Mouse (Mus musculus) layer of hippocampus, adult 9-10 months (tissue): Measurements from ENCODE around the gene Cd244a.

Experiments
- DNase-seq: peaks from one replicate; pipeline ENCODE4 v3.0.0; 2022; ENCODE audit warnings: low spot score

Gene Cd244a

DNA sequence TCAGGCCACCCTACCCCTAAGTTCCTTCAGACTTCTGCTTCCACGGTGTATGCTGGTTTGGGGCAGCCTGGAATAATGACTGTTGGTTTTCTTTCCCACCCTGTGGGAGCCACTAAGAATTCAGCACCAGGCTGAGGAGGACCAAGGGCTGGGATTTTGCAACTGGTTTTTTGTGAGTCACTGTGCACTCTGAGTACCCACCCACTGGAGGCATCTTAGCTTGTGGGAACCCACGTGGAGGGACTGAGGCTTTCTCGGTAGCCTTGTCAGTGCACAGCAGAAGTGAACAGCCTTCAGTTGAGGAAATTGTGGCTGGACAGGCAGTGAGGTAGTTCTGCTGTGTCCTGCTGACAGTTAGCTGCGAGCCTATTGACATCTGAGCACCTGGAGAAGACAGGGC is at the start of gene Cd244a:
Gene Cd244a, plus strand, starts transcription at position 296 of the 400 bp plus-strand sequence.
- no peak for DNase-seq

DNA sequence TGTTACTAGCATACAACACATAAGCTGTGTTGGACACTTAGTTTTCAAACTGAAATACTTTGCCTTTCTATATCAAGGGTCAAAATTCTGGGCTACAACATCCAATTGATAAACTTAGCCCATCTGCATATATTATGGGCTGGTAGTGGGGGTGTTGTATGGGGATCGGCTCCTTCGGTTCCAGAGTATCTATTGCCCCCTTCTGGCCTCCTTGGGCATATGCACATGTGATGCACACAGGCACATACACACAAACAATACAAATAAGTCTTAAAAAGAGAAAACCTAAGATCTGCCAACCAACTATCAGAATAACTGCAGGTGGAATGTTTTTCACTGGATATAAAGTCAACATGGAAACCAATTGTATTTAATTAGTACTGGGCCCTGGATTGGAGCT is 45.8 kb upstream of the Cd244a start:
- no peak for DNase-seq

DNA sequence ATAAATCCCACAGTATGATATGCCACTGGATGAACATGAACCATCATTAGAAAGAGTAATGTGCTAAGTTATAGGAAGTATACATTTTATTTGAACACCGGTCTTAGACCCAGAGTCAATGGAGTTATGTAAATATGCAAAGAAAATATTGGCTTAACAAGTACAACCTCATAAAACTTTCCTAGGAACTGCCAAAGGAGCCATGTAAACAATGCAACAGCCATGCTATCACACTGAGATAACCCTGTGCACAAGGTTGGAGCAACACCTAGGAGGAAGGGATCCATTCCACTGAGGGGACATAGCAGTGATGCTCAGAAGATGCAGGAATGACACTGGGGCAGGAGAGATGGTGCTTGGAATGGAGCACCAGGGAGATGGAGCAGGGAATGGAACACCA is 45.2 kb upstream of the Cd244a start:
- no peak for DNase-seq

DNA sequence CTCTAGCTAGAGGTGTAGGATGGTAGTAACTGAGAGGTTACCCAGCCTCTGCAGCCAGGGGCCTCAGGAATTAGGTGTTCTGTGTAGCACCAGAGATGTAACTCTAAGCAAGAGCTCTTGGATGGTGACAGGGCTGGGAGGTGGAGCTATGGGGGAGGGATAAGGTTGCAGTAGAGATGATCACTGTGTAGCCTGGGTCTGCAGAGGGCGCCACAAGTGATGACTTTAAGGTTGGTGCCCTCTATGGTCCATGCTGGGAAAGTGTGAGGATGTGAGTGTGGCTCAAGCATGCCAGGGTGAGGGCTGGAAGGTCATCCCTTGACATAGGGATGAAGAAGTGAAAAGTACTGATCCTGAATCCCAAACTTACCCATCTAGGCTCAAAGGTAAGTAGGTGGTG is 44.0 kb upstream of the Cd244a start:
- no peak for DNase-seq

DNA sequence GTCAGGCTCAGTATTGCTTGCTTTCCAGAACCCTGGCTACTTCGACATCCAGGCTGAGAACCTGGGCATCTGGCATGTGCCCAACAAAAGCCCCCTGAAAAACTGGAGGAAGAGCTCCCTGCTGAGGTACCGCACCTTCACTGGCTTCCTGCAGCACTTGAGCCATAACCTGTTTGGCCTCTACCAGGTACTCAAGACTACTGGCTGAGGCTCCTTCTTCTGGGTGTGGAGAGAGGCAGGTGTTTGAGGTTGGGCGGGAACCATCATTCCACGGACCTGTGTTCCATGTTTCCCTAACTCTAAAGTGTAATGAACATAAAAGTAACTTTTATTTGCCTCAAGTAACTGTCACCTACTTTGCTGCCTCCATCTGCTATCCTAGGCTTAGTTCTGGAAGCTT is 43.4 kb upstream of the Cd244a start:
- DNase-seq: no peak

DNA sequence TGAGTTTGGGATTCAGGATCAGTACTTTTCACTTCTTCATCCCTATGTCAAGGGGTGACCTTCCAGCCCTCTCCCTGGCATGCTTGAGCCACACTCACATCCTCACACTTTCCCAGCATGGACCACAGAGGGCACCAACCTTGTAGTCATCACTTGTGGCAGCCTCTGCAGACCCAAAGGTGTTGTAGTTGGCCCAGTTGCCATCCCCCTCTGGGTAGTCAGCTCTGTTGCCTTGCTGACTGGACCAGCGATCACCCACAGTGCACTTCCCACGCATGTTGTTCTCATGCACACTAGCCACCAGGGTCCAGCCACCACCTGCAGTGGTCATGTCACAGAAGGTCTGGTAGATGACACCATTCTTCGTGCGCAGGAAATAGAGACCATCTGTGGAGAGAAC is 27.6 kb upstream of the Cd244a start:
- no peak for DNase-seq

DNA sequence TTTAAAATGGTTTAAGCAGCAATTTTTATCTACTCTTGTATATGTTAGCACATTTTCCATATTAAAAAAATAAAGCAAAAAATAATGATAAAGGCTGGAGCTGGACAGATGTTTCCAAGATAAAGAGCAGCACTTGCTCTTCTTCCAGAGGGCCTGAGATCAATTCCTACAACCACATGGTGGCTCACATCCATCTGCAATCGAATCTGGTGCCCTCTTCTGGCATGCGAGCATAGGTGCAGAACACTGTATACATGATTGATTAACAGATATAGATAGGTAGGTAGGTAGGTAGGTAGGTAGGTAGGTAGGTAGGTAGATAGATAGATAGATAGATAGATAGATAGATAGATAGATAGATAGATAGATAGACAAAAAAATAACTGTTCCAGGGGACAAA is 26.2 kb upstream of the Cd244a start:
- no peak for DNase-seq

DNA sequence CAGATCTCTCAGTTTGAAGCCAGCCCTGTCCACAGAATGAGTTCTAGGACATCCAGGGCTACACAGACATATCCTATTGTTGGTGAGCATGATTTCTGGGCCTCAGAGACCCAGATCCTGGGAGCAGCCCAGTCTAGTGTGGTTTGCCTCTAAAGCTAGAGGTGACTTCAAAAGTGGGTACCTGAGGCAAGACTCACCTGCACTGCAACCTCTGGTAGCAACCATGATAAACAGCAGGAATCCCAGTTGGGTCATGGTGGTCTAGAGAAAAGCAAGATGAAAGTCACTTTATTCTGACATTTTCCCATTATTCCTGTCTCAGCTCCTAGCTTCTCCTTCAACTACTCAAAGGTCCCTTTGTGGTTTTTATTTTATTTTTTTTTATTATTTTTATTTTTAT is 24.4 kb upstream of the Cd244a start:
- no peak for DNase-seq

DNA sequence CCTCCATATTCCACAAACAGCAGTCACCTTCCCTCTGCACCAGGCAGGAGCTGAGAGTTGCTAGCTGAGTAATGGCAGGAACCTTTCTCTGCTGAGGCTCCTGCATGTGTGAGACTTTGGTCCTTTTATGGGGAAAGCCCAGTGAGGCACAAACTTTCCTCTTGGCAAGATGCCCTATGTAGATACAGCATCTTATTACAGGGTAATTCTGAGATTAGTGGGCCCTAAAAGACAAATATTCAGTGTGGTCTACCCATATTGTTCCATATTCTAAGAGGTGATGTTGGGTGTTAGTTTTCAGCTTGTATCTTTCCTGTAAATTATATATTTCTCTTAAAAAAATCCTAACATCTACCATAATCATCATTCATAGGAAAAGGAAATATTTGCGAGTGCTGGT is 23.8 kb upstream of the Cd244a start, which contains the start of gene Itln1:
Gene Itln1, minus strand, starts transcription at position 101 of the 400 bp plus-strand sequence.
- no peak for DNase-seq

DNA sequence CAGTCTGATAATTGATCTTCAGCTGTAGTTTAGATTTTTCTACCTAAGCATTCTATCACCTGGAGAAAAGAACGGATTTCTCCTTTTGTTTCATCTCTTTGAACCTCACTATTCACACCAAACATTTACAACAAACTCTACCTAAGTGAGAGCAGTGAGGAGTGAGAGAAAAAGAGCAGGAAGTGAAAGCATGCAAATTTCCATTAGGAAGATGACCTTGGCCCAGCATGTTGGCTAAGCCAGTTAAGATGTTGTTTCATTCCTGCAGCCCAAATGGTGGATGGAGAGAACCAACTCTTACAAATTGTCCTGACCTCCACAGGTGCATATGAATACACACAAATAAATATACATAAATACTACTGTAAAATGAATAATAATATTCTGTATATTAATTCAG is 18.3 kb upstream of the Cd244a start:
- DNase-seq: no peak

DNA sequence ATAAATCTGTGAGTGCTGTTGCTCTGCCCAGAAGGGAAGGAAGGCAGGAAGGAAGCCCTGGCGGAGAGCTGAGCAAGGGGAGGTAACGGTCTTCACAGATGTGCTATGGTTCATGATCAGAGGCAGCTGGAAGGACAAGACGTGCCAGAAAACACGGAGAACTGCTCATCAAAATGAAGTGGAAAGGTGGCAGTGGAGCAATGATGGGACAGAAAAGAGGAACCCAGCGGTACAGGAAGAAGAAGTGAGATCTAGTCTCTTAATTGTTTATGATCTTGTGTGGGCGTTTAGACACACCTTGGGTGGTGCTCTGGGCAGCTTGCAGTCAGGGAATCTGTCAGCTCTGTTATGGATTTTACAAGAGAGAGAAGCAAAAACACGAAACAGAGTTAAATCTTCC is 7.7 kb upstream of the Cd244a start:
- DNase-seq: no peak

DNA sequence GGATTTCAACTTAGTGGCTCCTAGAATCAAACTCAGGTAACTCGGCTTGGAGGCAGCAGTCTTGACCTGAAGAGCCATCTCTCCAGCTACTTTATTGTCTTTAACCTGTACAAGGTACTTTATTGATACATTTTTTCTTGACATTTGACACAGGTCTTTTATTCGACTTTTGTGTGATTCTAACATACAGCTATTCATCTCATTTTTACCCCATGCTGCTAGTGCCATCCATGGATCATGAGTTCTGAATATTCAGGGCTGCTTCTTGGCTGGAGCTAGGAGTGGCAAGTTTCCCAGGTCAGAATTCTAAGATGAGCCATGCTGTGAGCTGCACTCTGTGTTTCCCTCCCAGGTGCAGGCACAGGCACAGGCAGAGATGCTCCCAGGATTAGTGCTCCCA is 6.8 kb upstream of the Cd244a start:
- no peak for DNase-seq

DNA sequence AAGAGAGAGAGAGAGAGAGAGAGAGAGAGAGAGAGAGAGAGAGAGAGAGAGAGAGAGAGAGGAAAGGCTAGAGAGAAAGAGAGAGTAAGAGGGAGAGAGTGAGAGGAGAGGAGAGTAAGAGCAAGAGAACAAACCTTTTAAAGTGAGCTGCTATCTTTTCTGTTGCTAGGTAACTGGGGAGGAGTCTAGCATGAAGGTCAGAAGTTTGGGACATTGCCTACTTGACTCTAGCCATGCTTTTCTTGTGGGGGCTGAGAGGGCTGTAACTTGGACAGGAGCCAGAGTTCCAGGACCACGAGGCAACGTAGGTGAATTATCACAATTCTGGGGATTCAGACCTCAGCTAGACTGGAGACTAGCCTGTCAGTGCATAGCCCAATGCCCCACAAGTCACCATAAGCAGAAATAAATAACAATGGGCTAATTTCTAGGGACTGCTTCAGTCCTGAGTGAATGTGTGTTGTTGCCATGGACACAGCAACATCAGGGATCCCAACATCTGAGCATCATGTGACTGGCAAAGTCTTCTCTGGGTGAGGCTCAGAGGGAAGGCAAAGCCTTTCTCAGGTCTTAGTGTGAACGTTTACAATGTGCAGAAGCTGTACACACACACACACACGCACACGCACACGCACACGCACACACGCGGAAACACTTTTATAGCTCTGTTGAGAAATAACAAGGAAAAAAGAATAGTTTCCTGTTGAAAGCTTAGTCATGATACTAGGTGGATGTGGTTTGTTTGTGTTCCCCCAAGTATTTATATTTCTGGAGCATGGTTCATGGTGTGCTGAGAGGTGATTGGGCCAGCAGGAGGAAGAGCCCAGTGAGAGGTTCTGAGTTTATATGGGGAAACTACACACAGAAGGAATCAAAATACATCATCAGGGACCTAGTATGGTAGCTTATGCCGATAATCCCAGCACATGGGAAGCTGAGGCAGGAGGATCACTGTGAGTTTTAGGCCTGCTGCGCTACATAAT is 5.3 kb upstream of the Cd244a start:
- no peak for DNase-seq

DNA sequence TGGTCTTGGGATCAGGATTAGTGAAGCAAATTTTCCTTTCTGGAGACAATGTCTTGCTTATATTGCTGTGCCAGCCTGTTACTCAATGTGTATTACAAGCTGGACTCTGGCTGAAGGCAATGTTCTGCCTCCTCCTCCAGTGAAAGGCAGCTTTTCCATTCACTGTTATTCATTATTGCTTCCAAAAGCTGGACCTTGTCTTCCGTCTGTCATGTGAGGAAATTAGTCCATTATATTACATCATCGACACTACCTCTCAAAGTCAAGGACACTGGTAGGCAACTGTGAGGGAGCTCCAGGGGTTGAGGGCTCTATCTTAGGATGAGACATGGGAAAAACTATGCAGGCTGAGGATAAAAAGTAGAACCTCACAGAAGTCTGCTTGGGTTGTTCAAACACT is 2.6 kb upstream of the Cd244a start:
- DNase-seq: no peak

DNA sequence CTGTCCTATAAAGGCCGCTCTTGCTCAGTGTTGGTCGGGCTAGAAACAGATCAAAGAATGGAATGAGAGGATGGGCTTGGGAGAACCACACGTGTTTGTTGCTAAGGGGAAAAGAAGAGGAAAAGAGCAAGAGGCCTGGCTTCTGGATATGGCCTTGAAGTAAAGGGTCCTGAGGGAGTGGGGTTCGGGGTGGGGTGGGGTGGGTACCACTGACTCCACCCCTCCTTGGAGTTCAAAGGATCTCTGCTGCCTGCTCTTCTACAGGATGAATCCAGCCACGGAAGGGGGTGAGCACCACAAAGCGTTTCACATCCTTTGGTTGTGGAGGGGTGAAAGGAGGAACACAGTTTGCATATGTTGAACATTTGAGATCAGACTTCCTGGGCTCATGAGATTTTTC is 586 bp upstream of the Cd244a start:
- DNase-seq: no peak

DNA sequence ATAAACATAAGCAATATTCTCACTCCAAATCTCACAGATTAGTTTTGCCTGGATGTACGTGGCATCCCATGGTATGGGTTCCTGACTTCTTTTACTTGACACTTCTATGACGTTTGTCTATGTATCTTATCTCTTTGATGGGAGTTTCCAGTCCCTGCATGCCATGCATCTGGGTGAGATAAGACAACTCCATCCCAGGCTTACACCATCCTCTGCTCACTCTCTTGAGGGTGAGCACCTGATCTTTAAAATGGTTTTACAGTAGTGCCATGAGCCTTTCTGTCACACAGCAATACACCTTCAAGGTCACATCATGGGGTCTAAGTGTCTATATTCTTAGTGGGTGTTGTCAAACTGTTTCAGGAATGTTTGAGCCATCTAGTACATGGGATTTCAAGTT is 1.3 kb downstream of the Cd244a start:
- no peak for DNase-seq

DNA sequence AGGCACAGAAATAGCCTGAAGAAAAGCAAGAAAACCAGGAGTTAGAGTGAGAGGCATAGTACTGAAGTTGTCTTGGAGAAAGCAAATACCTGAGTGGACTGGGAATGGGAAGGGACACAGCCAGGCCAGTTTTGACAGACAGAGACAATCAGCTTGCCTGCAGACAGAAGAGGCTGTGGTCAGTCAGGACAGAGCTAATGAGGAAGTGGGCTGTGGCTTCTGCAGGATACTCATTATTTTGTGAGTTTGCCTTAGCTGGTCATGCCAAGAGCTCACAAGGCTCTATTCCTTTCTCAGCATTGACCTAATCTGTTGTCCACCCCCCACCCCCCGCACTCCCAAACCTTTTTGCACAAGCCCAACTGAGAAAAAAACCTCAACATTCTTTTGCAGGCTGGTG is 2.2 kb downstream of the Cd244a start:
- no peak for DNase-seq

DNA sequence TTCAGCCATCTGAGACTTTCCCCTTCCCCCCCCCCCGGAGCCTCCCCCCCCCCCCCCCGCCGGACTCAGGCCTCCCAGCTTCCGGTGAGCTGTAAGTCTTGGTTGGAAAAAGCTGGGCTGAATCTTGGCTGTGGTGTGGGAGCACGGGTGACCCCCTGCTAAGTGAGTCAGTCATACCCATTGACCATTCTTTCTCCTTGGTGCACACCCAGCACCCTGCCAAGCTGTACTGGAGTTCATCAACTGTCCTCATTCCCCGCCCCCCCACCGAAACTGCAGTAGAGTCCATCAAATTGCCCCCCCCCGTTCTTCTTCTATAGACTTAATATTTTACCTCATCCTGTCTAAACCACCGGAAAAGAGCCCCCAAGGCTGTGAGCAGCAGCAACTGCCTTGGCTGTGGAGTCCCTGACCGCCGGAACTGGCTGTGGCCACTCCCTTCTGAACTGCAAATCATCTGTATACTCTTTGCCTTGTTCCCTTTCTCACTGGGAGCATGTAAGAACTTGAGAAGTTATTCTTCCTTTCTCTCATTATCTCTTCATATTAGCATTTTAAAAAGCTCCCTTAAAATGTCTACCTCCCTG is 2.7 kb downstream of the Cd244a start:
- DNase-seq: no peak

DNA sequence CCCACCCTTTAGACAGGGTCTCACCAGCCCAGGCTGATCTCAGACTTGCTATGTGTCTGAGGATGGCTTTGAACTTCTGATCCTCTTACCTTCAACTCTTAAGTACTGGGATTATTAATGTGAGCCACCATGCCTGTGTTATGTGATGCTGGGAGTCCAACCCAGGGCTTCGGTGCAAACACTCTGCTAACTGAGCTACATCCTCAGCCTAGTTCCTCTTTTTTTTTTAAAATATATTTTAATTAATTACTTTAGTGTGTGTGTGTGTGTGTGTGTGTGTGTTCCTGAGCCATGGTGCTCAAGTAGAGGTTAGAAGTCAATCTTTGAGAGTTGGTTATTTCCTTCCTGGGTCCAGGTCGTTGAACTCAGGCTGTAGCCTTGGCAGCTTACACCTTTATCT is 4.0 kb downstream of the Cd244a start:
- DNase-seq: no peak

DNA sequence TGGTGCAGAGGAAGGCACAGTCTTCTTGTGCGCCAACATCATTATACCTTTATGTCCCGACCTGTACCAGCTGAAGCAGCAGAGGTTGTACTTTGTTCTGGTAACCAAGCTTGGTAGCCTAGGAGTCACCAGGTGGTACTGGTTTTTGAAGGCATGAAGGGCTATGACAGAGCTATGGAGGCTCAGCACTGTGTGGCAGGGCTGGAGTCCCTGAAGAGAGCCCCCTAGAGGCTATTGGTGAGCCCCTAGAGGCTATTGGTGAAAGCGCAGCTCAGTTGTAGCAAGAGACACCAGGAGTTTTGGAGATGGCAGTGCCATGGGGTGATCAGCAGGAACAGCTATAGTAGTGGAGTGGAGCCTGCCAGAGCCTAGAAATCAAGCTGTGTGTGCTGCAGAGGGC is 5.3 kb downstream of the Cd244a start:
- DNase-seq: no peak

DNA sequence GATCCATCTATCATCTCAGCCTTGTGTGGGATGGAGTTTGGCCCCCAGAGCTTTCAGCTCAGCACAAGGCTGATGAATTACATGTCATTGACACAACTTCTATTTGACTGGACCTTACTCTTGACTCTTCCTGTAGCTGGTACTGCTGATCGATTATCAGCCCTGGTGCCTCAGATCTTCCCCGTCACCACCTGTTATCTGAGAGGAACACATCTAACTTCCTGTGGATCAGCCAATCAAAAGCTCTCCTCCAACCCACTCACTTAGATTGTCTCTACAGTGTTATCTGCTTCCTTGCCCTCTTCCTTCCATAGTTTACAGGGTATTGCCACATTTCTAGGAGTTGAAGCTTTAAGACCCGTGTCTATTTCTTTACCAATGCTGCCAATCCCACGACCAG is 6.9 kb downstream of the Cd244a start:
- no peak for DNase-seq

DNA sequence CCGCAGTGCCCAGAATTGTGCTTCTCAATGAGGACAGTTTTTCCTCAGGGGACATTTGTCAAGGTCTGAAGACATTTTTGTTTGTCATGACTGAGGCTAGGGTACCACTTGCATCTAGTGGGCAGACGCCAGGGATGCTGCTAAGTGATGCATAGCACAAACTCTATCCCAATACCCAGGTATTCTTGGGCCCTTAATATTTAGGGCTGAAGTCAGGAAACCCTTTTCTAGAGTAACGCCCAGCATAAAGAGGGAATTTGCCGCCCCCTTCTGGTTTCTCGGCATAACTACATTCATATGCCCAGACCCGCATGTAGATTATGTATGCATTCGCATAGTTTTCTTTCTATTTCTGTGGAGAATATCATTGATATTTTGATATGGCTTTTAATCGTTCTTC is 7.8 kb downstream of the Cd244a start:
- DNase-seq: no peak

DNA sequence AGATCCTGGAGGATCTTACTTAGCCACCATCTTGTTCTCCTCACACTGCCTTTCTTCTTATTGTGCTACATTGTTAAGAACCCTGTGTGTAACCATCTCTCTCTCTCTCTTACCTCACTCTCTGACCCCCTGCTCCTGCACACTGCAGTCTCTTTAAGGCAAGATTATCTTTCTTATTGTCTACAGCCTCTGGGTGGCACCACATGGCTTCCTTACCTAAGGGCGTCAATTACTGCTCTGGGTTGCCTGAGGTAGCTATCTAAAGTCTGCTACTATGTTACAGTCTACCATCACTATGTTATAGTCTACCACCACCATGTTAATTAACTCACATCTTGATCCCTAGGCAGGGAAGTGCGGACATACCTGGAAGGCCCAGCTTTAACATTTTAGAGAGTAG is 9.4 kb downstream of the Cd244a start:
- no peak for DNase-seq

DNA sequence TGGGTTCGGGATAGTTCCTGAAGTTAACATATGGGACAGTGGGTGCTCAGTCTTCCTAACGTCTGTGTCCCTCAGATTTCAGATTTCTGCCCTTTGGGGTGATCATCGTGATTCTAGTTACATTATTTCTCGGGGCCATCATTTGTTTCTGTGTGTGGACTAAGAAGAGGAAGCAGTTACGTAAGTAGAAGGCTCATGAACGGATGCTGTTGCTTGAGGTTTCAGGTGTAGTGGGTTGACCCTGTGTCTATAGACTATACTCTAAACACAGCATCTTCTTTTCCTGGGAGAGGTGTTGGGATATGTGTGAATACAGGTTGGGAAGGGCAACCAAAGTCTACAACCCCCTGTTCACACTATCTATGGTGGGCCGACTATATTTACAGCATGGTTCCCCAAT is 18.2 kb downstream of the Cd244a start:
- no peak for DNase-seq
